Mouse (Mus musculus): Measurements from ENCODE around the gene Colq. TPM values are rescaled to one million over a fixed set of nuclear protein-coding genes. Genes with fewer than 3 reads are reported as not detected.
A peak's percentile ranks its signal among the peaks of the same experiment; 100 is the strongest.

The Colq gene
- polyA plus RNA-seq, 1 experiment from 2014 or later: not detected

GRCm38 (mm10) chr14:31482417-31482816 is 108.7 kb downstream of the Colq start:
- Histone ChIP-seq H3K27ac (peak overlapping the region; percentile 37), H3K36me3 (ENCODE audit: inconsistent target) (peaks cover 81% of the 10 kb centered on the region), H3K4me3 (ENCODE audit: inconsistent target) (no peak overlapping the region), H3K79me2 (ENCODE audit: inconsistent target) (no peaks in the 10 kb centered on the region)
- WGBS (ENCODE audit: missing documents): 57% methylated on average over 5 of the region's 5 CpGs

- H3K4me3 ChIP-seq (ENCODE audit: inconsistent target): no peak overlapping the region
- H3K27ac ChIP-seq: no peak overlapping the region
- 92% methylated on average over 2 of the region's 2 CpGs for WGBS (ENCODE audit: missing documents)
- H3K36me3 ChIP-seq (ENCODE audit: inconsistent target): peaks cover 2% of the 10 kb centered on the region; the same call in 1 of the 2 replicates
- H3K79me2 ChIP-seq (ENCODE audit: inconsistent target): no peaks in the 10 kb centered on the region
Measured at GRCm38 (mm10) chr14:31473297-31473696, 117.8 kb downstream of the Colq start.

Other genes with a start within 250 kb of the Colq start
- gene Sh3bp5, start 155.3 kb downstream of the Colq start, polyA plus RNA-seq (2018): 90.6 to 150 TPM (median 150 TPM) in 3 replicates
- 29.7 to 78.1 TPM (median 30.5 TPM) in 3 replicates for gene Eaf1, start 96.9 kb downstream of the Colq start, polyA plus RNA-seq (2018)
- 23.8 to 35.1 TPM (median 32.2 TPM) in 3 replicates for gene Mettl6, start 96.3 kb downstream of the Colq start, polyA plus RNA-seq (2018)
- gene Gm49387, start 49.5 kb upstream of the Colq start, polyA plus RNA-seq (2018): not detected in 3 replicates
- gene Btd, start 49.7 kb upstream of the Colq start, polyA plus RNA-seq (2018): 9.4 to 12.8 TPM (median 11.9 TPM) in 3 replicates
- gene Hacl1, start 49.9 kb upstream of the Colq start, polyA plus RNA-seq (2018): 2.4 to 6.6 TPM (median 3.2 TPM) in 3 replicates
- 20.1 to 31.8 TPM (median 23.4 TPM) in 3 replicates for gene Ankrd28, start 239.3 kb upstream of the Colq start, polyA plus RNA-seq (2018)